28 mouse cellular contexts compared by ENCODE assay signal in genomic region chrX:38591749-38592148, GRCm38 (mm10). TPM values are rescaled to one million over a fixed set of nuclear protein-coding genes. Genes with fewer than 3 reads are reported as not detected.
DNase-seq lines count a peak whose midpoint lies in the region; ATAC-seq lines count a peak whose summit lies in the region.
"Had no signal": no experiment of that assay in that cellular context is flagged by ENCODE, and none has a peak within 500 bp of the region (broad histone marks: within the 10 kb centered on the region; RNA-seq: fewer than 3 reads in every experiment).

No protein-coding gene starts in this region.

- H3K9me3 ChIP-seq in liver, embryonic 12.5 days (replicated peaks): no peaks in the 10 kb centered on the region
- H3K9me3 ChIP-seq in liver, embryonic 15.5 days (replicated peaks): no peaks in the 10 kb centered on the region
- H3K9me3 ChIP-seq: embryonic facial prominence, embryonic 12.5 days; embryonic facial prominence, embryonic 15.5 days; forebrain, embryonic 12.5 days; forebrain, embryonic 15.5 days; heart, embryonic 10.5 days; heart, embryonic 13.5 days had no signal

- no peak overlapping the region for H3K9ac ChIP-seq in liver, embryonic 12.5 days
- H3K9ac ChIP-seq in liver, embryonic 15.5 days: no peak overlapping the region
- H3K9ac ChIP-seq: embryonic facial prominence, embryonic 12.5 days; embryonic facial prominence, embryonic 15.5 days; forebrain, embryonic 12.5 days; forebrain, embryonic 15.5 days; heart, embryonic 13.5 days; hindbrain, embryonic 14.5 days had no signal

- H3K36me3 ChIP-seq in liver, embryonic 12.5 days: no peaks in the 10 kb centered on the region
- H3K36me3 ChIP-seq in liver, embryonic 15.5 days (replicated peaks): no peaks in the 10 kb centered on the region
- H3K36me3 ChIP-seq: embryonic facial prominence, embryonic 12.5 days; embryonic facial prominence, embryonic 15.5 days; forebrain, embryonic 12.5 days; forebrain, embryonic 15.5 days; heart, embryonic 10.5 days; heart, embryonic 13.5 days had no signal

- no peak overlapping the region for H3K4me2 ChIP-seq in liver, embryonic 12.5 days
- no peak overlapping the region for H3K4me2 ChIP-seq in liver, embryonic 15.5 days
- H3K4me2 ChIP-seq: embryonic facial prominence, embryonic 12.5 days; embryonic facial prominence, embryonic 15.5 days; forebrain, embryonic 12.5 days; forebrain, embryonic 15.5 days; heart, embryonic 13.5 days; hindbrain, embryonic 14.5 days had no signal

- peaks cover 47% of the 10 kb centered on the region for H3K4me1 ChIP-seq in liver, embryonic 12.5 days
- H3K4me1 ChIP-seq in liver, embryonic 15.5 days (replicated peaks): peaks cover 36% of the 10 kb centered on the region
- H3K4me1 ChIP-seq: embryonic facial prominence, embryonic 12.5 days; embryonic facial prominence, embryonic 15.5 days; forebrain, embryonic 12.5 days; forebrain, embryonic 15.5 days; heart, embryonic 10.5 days had no signal

- no peak overlapping the region for H3K4me3 ChIP-seq in liver, embryonic 12.5 days
- no peak overlapping the region for H3K4me3 ChIP-seq in liver, embryonic 15.5 days (replicated peaks)
- H3K4me3 ChIP-seq: embryonic facial prominence, embryonic 12.5 days; embryonic facial prominence, embryonic 15.5 days; erythroblast, embryonic 14.5 days; forebrain, embryonic 12.5 days; forebrain, embryonic 15.5 days; heart, adult 2 months; heart, embryonic 10.5 days; heart, embryonic 13.5 days had no signal

- 47% methylated on average over 3 of the region's 3 CpGs for WGBS in liver, embryonic 12.5 days (ENCODE audit: insufficient replicate concordance)
- WGBS in liver, embryonic 15.5 days (ENCODE audit: insufficient replicate concordance): 47% methylated on average over 3 of the region's 3 CpGs

- peak; percentile 66 for ATAC-seq in liver, embryonic 12.5 days
- ATAC-seq in erythroblast, adult 5-6 weeks (replicated peaks; ENCODE audit: low FRiP score, poor library complexity, severe bottlenecking): peak; percentile 57; the same call in 1 of the 2 replicates
- 0 out of 2 replicates have a peak, but pooled peaks have one; percentile 22 for ATAC-seq in liver, embryonic 15.5 days (ENCODE audit: insufficient read depth)
- ATAC-seq in megakaryocyte-erythroid progenitor cell, adult 5-6 weeks (replicated peaks; ENCODE audit: low FRiP score, low TSS enrichment, poor library complexity, severe bottlenecking): peak; percentile 61
- ATAC-seq: CD4-positive, CD25-positive, alpha-beta regulatory T cell, adult 4 months; forebrain, embryonic 15.5 days; hindbrain, postnatal 0 days; Patski had no signal

- no peak for DNase-seq in liver
- no peak for DNase-seq in left cerebral cortex, postnatal 25 days (ENCODE audit: low spot score in 2 of 2)
- no peak for DNase-seq in cerebellum, adult 9-10 months
- no peak for DNase-seq in kidney, postnatal 10 days
- DNase-seq: adrenal gland, postnatal 10 days; adrenal gland, postnatal 36 days; cerebellum, adult 18-20 months; cerebellum, adult 9-11 months; cerebellum, postnatal 25 days; gastrocnemius, postnatal 25 days; heart, adult 2 months; heart, postnatal 14 days; heart, postnatal 4 days had no signal

- no peaks in the 10 kb centered on the region for H3K27me3 ChIP-seq in liver, embryonic 12.5 days (replicated peaks)
- no peaks in the 10 kb centered on the region for H3K27me3 ChIP-seq in liver, embryonic 15.5 days
- H3K27me3 ChIP-seq: embryonic facial prominence, embryonic 12.5 days; embryonic facial prominence, embryonic 15.5 days; forebrain, embryonic 12.5 days; forebrain, embryonic 15.5 days; heart, embryonic 13.5 days; Patski had no signal

- intact Hi-C loops in left cerebral cortex, postnatal 25 days (cut with DNase I): no loop called here

- peak overlapping the region; percentile 70; the same call in 1 of the 2 replicates for H3K27ac ChIP-seq in liver, embryonic 12.5 days
- H3K27ac ChIP-seq in liver, embryonic 15.5 days (replicated peaks): peak overlapping the region; percentile 45; the same call in 1 of the 2 replicates
- H3K27ac ChIP-seq: embryonic facial prominence, embryonic 12.5 days; embryonic facial prominence, embryonic 15.5 days; forebrain, embryonic 12.5 days; forebrain, embryonic 15.5 days; heart, adult 2 months; heart, embryonic 10.5 days; heart, embryonic 13.5 days; hindbrain, embryonic 14.5 days; hindbrain, postnatal 0 days had no signal

RNA-seq across cellular contexts. Expression of gene Mcts1, which starts 8.6 kb away (rescaled TPM):
- polyA plus RNA-seq in liver, embryonic 12.5 days (2016; fragmentation: Nextera tagmentation; extraction: Ambion mirVana): 56.8 TPM in 2 replicates
- 8.1 and 36.4 TPM in 2 replicates for total RNA-seq in erythroblast, adult 5-6 weeks (2015; ENCODE audit: low replicate concordance)
- 11.7 and 21.2 TPM in 2 replicates for total RNA-seq in erythroblast, adult 5-6 weeks (2017; ENCODE audit: low replicate concordance)
- polyA plus RNA-seq in liver, embryonic 15.5 days (2015; fragmentation: Nextera tagmentation; extraction: Ambion mirVana): 32.4 and 40.8 TPM in 2 replicates
- 78.4 and 79.6 TPM in 2 replicates for total RNA-seq in megakaryocyte-erythroid progenitor cell, adult 5-6 weeks (2014; fragmentation: Nextera tagmentation)
- total RNA-seq in megakaryocyte-erythroid progenitor cell, adult 5-6 weeks (2017): 32.9 and 44.9 TPM in 2 replicates
- 10 to 100 TPM; 80.8 to 87.3 TPM for total RNA-seq in left cerebral cortex, postnatal 25 days (2021)

RNA-seq across cellular contexts. Expression of gene Cul4b, which starts 15.8 kb away (rescaled TPM):
- 21.0 and 22.2 TPM in 2 replicates for polyA plus RNA-seq in liver, embryonic 12.5 days (2016; fragmentation: Nextera tagmentation; extraction: Ambion mirVana)
- 12.7 and 29.5 TPM in 2 replicates for total RNA-seq in erythroblast, adult 5-6 weeks (2015; ENCODE audit: low replicate concordance)
- total RNA-seq in erythroblast, adult 5-6 weeks (2017; ENCODE audit: low replicate concordance): 17.4 and 17.9 TPM in 2 replicates
- 7.7 and 8.6 TPM in 2 replicates for polyA plus RNA-seq in liver, embryonic 15.5 days (2015; fragmentation: Nextera tagmentation; extraction: Ambion mirVana)
- total RNA-seq in megakaryocyte-erythroid progenitor cell, adult 5-6 weeks (2014; fragmentation: Nextera tagmentation): 33.4 and 37.3 TPM in 2 replicates
- total RNA-seq in megakaryocyte-erythroid progenitor cell, adult 5-6 weeks (2017): 72.7 and 79.1 TPM in 2 replicates
- total RNA-seq in left cerebral cortex, postnatal 25 days (2021): 10 to 100 TPM; 34.8 to 37.8 TPM

RNA-seq across cellular contexts. Expression of gene C1galt1c1, which starts 43.1 kb away (rescaled TPM):
- 11.1 and 13.1 TPM in 2 replicates for polyA plus RNA-seq in liver, embryonic 12.5 days (2016; fragmentation: Nextera tagmentation; extraction: Ambion mirVana)
- total RNA-seq in erythroblast, adult 5-6 weeks (2015; ENCODE audit: low replicate concordance): 15.0 and 32.4 TPM in 2 replicates
- total RNA-seq in erythroblast, adult 5-6 weeks (2017; ENCODE audit: low replicate concordance): 21.7 and 23.4 TPM in 2 replicates
- 11.5 and 12.0 TPM in 2 replicates for polyA plus RNA-seq in liver, embryonic 15.5 days (2015; fragmentation: Nextera tagmentation; extraction: Ambion mirVana)
- 6.7 and 15.0 TPM in 2 replicates for total RNA-seq in megakaryocyte-erythroid progenitor cell, adult 5-6 weeks (2014; fragmentation: Nextera tagmentation)
- total RNA-seq in megakaryocyte-erythroid progenitor cell, adult 5-6 weeks (2017): 26.8 and 32.2 TPM in 2 replicates
- 10 to 100 TPM; 24.2 to 26.0 TPM for total RNA-seq in left cerebral cortex, postnatal 25 days (2021)
